Mouse (Mus musculus) kidney, postnatal 0 days (tissue): ENCODE measurements at regions not wholly inside any gene's neighbourhood (a gene's known extent, or its start where the extent isn't known, plus 50 kb on each side); places are given as distances from the start of the nearest gene placed in this dataset.

Source experiments
- ATAC-seq: fragments of 200-750 bp; cut with Nextera tagmentation; replicated peaks from 2 replicates; pipeline ENCODE4 v1.8.0; 2017; ENCODE audit warnings: low read depth, moderate number of reproducible peaks, moderate TSS enrichment, moderate library complexity; ENCODE audit not compliant: low FRiP score
- DNase-seq: peaks from one replicate; pipeline ENCODE4 v3.0.0-alpha.2; 2016; ENCODE audit warnings: low spot score
- H3K27ac ChIP-seq: fragments of 300-500 bp; sonication (generic); 2 replicates; pipeline ENCODE4 v1.5.1; 2014; ENCODE audit warnings: mild to moderate bottlenecking
- H3K27me3 ChIP-seq: fragments of 300-500 bp; sonication (generic); 2 replicates; pipeline ENCODE4 v1.6.1; 2014; ENCODE audit warnings: low read length, mixed read lengths; ENCODE audit not compliant: insufficient read depth
- H3K36me3 ChIP-seq: fragments of 300-500 bp; sonication (generic); 2 replicates; pipeline ENCODE4 v1.6.1; 2014; ENCODE audit warnings: low read length, mixed read lengths; ENCODE audit not compliant: insufficient read depth
- H3K4me1 ChIP-seq: fragments of 300-500 bp; sonication (generic); replicated peaks from 2 replicates; pipeline ENCODE4 v1.6.1; 2014; ENCODE audit warnings: antibody characterized with exemption, low read length, mixed read lengths; ENCODE audit not compliant: insufficient read depth
- H3K4me2 ChIP-seq: fragments of 300-500 bp; sonication (generic); 2 replicates; pipeline ENCODE4 v1.6.1; 2014; ENCODE audit warnings: mild to moderate bottlenecking, low read length, moderate library complexity, mixed read lengths
- H3K4me3 ChIP-seq: fragments of 300-500 bp; sonication (generic); replicated peaks from 2 replicates; pipeline ENCODE4 v1.5.1; 2014; ENCODE audit warnings: low read depth, low read length
- H3K9ac ChIP-seq: fragments of 300-500 bp; sonication (generic); 2 replicates; pipeline ENCODE4 v1.6.1; 2014; ENCODE audit warnings: low read depth, low read length
- H3K9me3 ChIP-seq: fragments of 300-500 bp; sonication (generic); replicated peaks from 2 replicates; pipeline ENCODE4 v1.6.1; 2016; ENCODE audit warnings: low read length, inconsistent platforms, mixed read lengths
- CTCF ChIP-seq: IDR thresholded peaks from 2 replicates; pipeline ENCODE4 v1.5.1; 2016; ENCODE audit warnings: antibody characterized with exemption, low read depth, mild to moderate bottlenecking, moderate library complexity
- WGBS: fragments of 180-500 bp; shearing (Covaris S2); extraction: QIAGEN DNeasy Blood & Tissue Kit; methylation state at CpG from one replicate; pipeline ENCODE4 v1.1.7; 2014; 5-methylcytosine and 5-hydroxymethylcytosine counted together

- Histone ChIP-seq H3K27me3 (no peaks in the 10 kb centered on the region), H3K9me3 (no peaks in the 10 kb centered on the region), H3K4me1 (no peaks in the 10 kb centered on the region), H3K4me2 (no peak overlapping the region), H3K27ac (no peak overlapping the region), H3K4me3 (no peak overlapping the region), H3K36me3 (no peaks in the 10 kb centered on the region), H3K9ac (no peak overlapping the region)
- TF ChIP-seq CTCF, result no peak
- no peak for ATAC-seq
- 74% methylated on average over 6 of the region's 6 CpGs for WGBS
- no peak for DNase-seq
Measured at GRCm38 (mm10) chr5:28690110-28690509, 223.1 kb upstream of the Shh start.

- Histone ChIP-seq H3K4me3 (no peak overlapping the region), H3K9me3 (no peaks in the 10 kb centered on the region), H3K27ac (no peak overlapping the region), H3K9ac (no peak overlapping the region), H3K4me2 (no peak overlapping the region), H3K4me1 (no peaks in the 10 kb centered on the region), H3K36me3 (no peaks in the 10 kb centered on the region), H3K27me3 (no peaks in the 10 kb centered on the region)
- no peak for TF ChIP-seq CTCF
- WGBS, result 50% methylated on average over 2 of the region's 2 CpGs
- DNase-seq, result no peak
- no peak for ATAC-seq
Measured at GRCm38 (mm10) chr5:28689651-28690050, 222.6 kb upstream of the Shh start.

- Histone ChIP-seq H3K4me1 (no peaks in the 10 kb centered on the region), H3K9ac (no peak overlapping the region), H3K27ac (no peak overlapping the region), H3K9me3 (no peaks in the 10 kb centered on the region), H3K27me3 (no peaks in the 10 kb centered on the region), H3K36me3 (no peaks in the 10 kb centered on the region), H3K4me2 (no peak overlapping the region), H3K4me3 (no peak overlapping the region)
- no peak for TF ChIP-seq CTCF
- no peak for ATAC-seq
- 53% methylated on average over 3 of the region's 3 CpGs for WGBS
- no peak for DNase-seq
Measured at GRCm38 (mm10) chr5:28689136-28689535, 222.1 kb upstream of the Shh start.

- no peaks in the 10 kb centered on the region for H3K9me3 ChIP-seq
- H3K4me3 ChIP-seq, result no peak overlapping the region
- H3K27me3 ChIP-seq, result no peaks in the 10 kb centered on the region
- H3K4me1 ChIP-seq, result no peaks in the 10 kb centered on the region
- DNase-seq (no peak), ATAC-seq (no peak)
- no peak overlapping the region for H3K9ac ChIP-seq
- no peaks in the 10 kb centered on the region for H3K36me3 ChIP-seq
- no peak overlapping the region for H3K27ac ChIP-seq
- no peak overlapping the region for H3K4me2 ChIP-seq
- TF ChIP-seq CTCF, result no peak
- 64% methylated on average over 6 of the region's 6 CpGs for WGBS
Measured at GRCm38 (mm10) chr5:28682821-28683220, 215.8 kb upstream of the Shh start.

- ATAC-seq (no peak), DNase-seq (no peak)
- no peaks in the 10 kb centered on the region for H3K27me3 ChIP-seq
- no peaks in the 10 kb centered on the region for H3K4me1 ChIP-seq
- H3K27ac ChIP-seq, result no peak overlapping the region
- H3K9ac ChIP-seq, result no peak overlapping the region
- no peak overlapping the region for H3K4me2 ChIP-seq
- TF ChIP-seq CTCF, result no peak
- 100% methylated on average over 1 of the region's 1 CpGs for WGBS
- no peaks in the 10 kb centered on the region for H3K36me3 ChIP-seq
- no peaks in the 10 kb centered on the region for H3K9me3 ChIP-seq
- H3K4me3 ChIP-seq, result no peak overlapping the region
Measured at GRCm38 (mm10) chr5:28680311-28680710, 213.3 kb upstream of the Shh start.

- Histone ChIP-seq H3K27me3 (no peaks in the 10 kb centered on the region), H3K4me1 (no peaks in the 10 kb centered on the region), H3K36me3 (no peaks in the 10 kb centered on the region), H3K27ac (no peak overlapping the region), H3K9me3 (no peaks in the 10 kb centered on the region), H3K9ac (no peak overlapping the region), H3K4me2 (no peak overlapping the region), H3K4me3 (no peak overlapping the region)
- 59% methylated on average over 1 of the region's 1 CpGs for WGBS
- no peak for ATAC-seq
- DNase-seq, result no peak
- no peak for TF ChIP-seq CTCF
Measured at GRCm38 (mm10) chr5:28679761-28680160, 212.7 kb upstream of the Shh start.

GRCm38 (mm10) chr5:28630186-28630585 lies 163.1 kb upstream of the Shh start:
- no peak for TF ChIP-seq CTCF
- no peak overlapping the region for H3K4me2 ChIP-seq
- no peaks in the 10 kb centered on the region for H3K4me1 ChIP-seq
- ATAC-seq (no peak), DNase-seq (no peak)
- H3K9ac ChIP-seq, result no peak overlapping the region
- no peak overlapping the region for H3K4me3 ChIP-seq
- no peaks in the 10 kb centered on the region for H3K36me3 ChIP-seq
- H3K9me3 ChIP-seq, result no peaks in the 10 kb centered on the region
- WGBS, result 79% methylated on average over 4 of the region's 4 CpGs
- H3K27ac ChIP-seq, result no peak overlapping the region
- no peaks in the 10 kb centered on the region for H3K27me3 ChIP-seq
